Mouse (Mus musculus): ENCODE measurements around the gene Pafah1b1. TPM values are rescaled to one million over a fixed set of nuclear protein-coding genes. Genes with fewer than 3 reads are reported as not detected.

Pafah1b1 gene
- total RNA-seq (2021), result 100 to 1,000 TPM; 200 to 201 TPM
- long read RNA-seq, experiment 1, full-length matches to known transcripts, result 153 of 160 reads
- long read RNA-seq, experiment 1, partial matches to known transcripts, result 2 of 160 reads
- long read RNA-seq, experiment 1, other reads (novel, unspliced or antisense), result 5 of 160 reads
- long read RNA-seq, experiment 2, full-length matches to known transcripts, result 93 of 101 reads
- long read RNA-seq, experiment 2, partial matches to known transcripts, result 4 of 101 reads
- long read RNA-seq, experiment 2, other reads (novel, unspliced or antisense), result 4 of 101 reads

- intact Hi-C loops (cut with DNase I), result no loop called here
- peak; percentile 97 to 98 for DNase-seq
These were observed at the start of gene Pafah1b1 for GRCm38 (mm10) chr11:74724235-74724791. Gene Pafah1b1, minus strand, starts transcription at chr11:74724670.

DNA sequence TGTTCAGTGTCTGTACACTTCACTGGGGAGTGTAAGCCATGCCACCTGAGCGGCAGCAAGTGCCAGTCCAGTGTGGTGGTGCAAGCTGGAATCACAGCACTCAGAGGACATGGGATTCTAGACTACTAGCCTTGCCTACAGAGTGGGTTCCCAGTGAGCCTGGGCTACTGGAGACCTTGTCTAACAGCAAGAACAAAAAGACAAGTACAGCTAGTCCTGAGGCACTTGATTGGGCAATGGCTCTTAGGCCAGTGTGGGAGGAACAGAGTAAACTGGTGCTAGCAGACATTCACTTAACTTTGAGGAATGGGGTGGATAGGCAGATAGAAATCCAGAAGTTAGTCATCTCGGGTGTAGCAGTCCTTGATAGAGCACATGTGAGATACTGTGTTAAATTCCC is 47.9 kb upstream of the Pafah1b1 start:
- DNase-seq, result no peak
- intact Hi-C loops (cut with DNase I), result loop anchor here (5.0 kb wide), 1 partner anchor 135 kb away; no protein-coding TSS in a partner anchor

GRCm38 (mm10) chr11:74771650-74772049 is 47.2 kb upstream of the Pafah1b1 start:
- intact Hi-C loops (cut with DNase I), result loop anchor here (5.0 kb wide), 1 partner anchor 134 kb away; no protein-coding TSS in a partner anchor
- DNase-seq, result no peak

DNA sequence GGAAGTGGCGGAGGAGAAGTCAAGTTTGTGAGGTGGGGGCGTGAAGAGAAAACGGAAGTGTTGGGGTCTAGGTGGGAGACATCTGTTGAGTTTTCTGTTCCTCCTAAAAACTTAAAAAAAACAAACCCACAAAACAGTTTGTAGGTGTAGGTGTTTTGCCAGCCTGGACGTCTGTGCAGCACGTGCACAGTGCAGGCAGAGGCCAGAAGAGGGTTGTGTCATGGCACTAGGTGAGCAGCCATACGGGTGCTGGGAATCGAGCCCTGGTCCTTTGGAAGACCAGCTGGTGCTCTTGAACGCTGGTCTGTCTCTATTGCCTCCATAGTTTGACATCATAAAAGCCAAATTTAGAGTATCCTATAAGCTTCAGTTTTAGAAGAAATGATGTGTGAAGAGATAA is 46.8 kb upstream of the Pafah1b1 start:
- DNase-seq, result no peak
- intact Hi-C loops (cut with DNase I), result loop anchor here (5.0 kb wide), 1 partner anchor 134 kb away; no protein-coding TSS in a partner anchor

DNA sequence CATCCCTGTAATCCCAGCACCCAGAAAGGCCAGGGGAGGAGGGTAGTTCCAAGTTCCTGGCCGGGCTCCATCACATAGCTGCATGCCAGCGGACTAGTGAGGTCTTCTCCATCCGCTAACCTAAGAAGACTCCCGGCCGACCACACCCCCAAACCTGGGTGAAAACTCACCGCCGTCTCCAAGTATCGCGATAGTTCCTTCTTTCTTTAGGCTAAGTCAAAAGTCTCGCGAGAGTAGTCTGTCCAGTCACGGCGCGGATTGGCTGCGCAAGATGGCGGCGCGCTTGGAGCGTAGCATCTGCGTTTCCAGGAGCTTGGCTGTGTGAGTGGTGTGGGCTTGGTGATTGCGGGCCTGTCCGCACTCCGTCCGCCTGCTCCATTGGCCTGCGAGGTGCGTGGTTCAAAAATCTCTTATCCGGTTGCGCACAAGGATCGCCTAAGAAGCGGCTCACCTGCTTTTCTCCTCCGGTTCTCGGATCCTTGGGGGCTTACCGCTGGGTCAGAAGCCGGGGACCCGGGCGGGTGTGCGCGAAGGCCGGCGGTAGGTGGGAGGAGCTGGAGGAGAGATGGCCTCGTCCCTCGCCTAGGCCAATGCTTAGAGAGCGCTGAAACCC is 46.2 kb upstream of the Pafah1b1 start, which contains the start of gene Mettl16:
Mettl16 (plus strand) TSS at position 236 of the 613 bp plus-strand sequence.
- peak; percentile 88 to 93 for DNase-seq
- intact Hi-C loops (cut with DNase I), result loop anchor here (5.0 kb wide), 1 partner anchor 133 kb away; no protein-coding TSS in a partner anchor

DNA sequence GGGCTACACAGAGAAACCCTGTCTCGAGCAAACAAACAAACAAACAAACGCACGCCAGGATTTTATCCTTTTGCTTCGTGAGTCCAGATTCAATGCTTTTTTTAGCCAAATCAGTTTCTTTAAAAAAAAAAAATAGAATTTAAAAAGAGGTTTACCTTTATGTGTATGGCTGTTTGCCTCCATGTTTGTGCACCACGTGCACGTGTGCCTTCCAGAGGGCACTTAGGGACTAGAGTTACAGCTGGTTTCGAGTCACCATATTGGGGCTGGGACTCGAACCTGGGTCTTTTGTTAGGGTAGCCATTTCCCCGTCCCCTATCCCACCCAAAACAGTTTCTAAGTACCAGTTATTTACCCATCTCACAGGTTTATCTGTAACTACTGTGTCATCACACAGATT is 45.6 kb upstream of the Pafah1b1 start:
- intact Hi-C loops (cut with DNase I), result loop anchor here (5.0 kb wide), 1 partner anchor 133 kb away; no protein-coding TSS in a partner anchor
- no peak for DNase-seq

GRCm38 (mm10) chr11:74768045-74768444 is 43.6 kb upstream of the Pafah1b1 start:
- intact Hi-C loops (cut with DNase I), result no loop called here
- peak in 1 of 2 experiments; percentile 51 for DNase-seq

GRCm38 (mm10) chr11:74767469-74767868 is 43.0 kb upstream of the Pafah1b1 start:
- peak; percentile 14 to 43 for DNase-seq
- intact Hi-C loops (cut with DNase I), result no loop called here

DNA sequence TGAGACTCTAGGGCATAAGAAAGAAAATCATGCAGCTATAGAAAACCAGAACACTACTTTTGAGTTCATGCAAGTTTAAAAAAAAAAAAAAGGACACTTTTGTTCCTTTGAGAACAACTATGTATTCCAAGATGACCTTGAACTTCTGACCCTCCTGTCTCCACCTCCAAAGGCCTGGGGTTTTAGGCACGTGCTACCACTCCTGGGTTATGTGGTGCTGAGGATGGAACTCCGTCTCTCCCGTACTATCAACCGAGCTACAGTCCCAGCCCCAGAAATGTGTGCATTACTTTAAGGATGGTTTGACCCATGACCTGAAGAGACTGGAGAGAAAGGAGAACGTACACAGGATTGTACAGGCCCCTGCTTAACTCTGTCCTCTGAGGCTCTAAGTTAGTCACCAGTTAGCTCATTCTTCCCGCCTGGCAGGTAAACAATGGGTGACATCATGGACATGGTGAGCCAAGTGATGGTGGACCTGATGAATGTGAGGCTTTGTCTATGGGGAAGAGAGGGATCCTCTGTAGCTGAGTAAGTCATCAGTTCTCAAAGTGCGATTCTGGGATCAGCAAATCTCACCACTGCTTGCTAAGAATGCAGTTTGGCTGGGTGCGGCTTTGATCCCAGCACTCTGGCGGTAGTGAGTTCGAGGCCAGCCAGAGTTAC is 39.6 kb upstream of the Pafah1b1 start:
- DNase-seq, result no peak
- intact Hi-C loops (cut with DNase I), result no loop called here

GRCm38 (mm10) chr11:74761011-74761705 is 36.7 kb upstream of the Pafah1b1 start:
- no peak for DNase-seq
- intact Hi-C loops (cut with DNase I), result no loop called here

- DNase-seq, result peak; percentile 35 to 65
- intact Hi-C loops (cut with DNase I), result no loop called here
These were observed 32.2 kb upstream of the Pafah1b1 start for GRCm38 (mm10) chr11:74756631-74757030.

DNA sequence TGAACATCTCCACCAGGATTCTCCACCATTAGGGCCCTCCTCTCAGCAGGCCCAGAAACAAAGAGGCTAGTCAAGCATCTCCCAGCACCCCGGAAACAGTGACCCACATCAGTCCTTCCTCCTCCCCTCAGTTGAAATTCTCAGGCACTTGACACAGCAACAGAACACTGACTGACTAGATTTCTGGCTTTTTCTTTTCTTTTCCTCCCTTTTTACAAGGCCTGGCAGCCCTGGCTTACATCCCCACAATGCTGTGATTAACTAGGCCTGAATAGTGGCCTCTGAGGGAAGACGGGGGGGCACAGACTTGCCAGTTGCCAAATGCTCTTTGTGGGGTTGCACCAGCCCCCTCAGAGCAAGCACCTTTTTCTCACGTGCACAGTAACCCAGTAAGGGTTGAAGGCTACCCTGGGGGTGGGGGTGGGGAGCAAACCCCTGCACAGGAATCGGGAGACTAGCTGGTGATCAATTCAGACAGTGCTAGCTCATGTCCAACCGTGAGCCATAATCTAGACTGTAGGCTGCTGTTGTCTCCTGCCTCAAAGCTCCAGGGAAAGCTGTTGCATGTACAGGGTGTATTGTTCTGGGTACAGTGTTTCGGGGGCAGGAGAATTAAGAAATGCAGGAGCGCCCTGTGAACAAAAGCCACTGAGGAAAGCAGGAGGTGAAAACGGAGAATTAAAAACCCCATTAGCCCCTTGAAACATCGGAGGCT is 27.0 kb upstream of the Pafah1b1 start:
- intact Hi-C loops (cut with DNase I), result no loop called here
- DNase-seq, result no peak

GRCm38 (mm10) chr11:74750662-74751351 is 26.3 kb upstream of the Pafah1b1 start:
- intact Hi-C loops (cut with DNase I), result no loop called here
- DNase-seq, result no peak

GRCm38 (mm10) chr11:74749241-74749640 is 24.8 kb upstream of the Pafah1b1 start:
- intact Hi-C loops (cut with DNase I), result no loop called here
- DNase-seq, result no peak

DNA sequence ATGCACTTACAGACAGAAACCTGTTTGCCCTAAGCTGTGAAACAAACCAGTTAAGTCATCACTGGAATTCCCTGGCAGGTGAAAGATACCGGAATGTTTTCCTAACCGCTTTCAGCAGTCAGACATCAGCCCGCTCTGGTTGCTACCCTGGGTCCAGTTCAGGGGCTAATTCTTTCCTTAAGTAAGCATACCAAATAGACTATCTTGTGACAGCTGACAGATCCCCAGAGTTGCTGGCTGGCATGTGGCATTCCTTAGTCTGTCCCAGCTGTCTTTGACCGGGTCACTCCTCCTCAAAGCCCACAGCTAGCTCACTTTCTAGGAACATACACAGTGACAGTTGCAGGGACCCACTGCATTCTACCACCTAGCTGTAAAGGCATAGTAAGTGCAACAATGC is 23.6 kb upstream of the Pafah1b1 start:
- intact Hi-C loops (cut with DNase I), result no loop called here
- peak in 1 of 2 experiments; percentile 40 for DNase-seq

DNA sequence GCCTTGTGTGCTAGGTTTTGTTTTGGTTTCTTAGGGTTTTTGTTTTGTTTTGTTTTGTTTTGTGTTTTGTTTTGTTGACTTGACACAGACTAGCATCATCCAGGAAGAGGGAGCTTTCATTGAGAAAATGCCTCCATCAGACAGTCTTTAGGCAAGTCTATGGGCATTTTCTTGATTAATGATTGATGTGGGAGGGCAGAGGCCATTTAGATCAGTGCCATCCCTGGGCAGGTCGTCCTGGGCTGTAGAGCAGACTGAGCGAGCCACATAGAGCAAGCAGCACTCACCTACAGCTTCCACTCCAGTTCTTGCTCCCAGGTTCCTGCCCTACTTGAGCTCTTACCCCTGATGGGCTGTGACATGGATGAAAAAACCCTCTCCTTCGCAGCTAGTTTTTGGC is 13.4 kb upstream of the Pafah1b1 start:
- no peak for DNase-seq
- intact Hi-C loops (cut with DNase I), result no loop called here

DNA sequence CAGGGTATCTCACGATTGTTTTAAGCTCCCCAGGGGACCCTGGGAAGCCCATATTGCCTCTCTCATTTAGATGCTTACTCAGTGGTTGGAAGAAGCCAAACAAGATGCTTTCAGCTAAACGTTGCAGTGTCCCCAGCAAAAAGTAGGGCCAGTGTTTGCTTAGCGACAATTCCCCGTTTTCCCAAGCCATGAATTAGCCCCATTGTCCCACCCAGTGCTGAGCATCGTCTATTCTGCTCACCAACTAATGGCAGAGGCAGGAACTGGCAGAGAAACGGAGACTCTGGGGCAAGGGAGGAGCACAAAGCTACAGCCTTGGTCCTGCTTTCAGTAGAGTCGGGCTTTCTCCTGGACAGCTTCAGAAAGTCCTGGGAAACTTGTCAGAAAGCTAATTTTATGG is 10.4 kb upstream of the Pafah1b1 start:
- intact Hi-C loops (cut with DNase I), result no loop called here
- DNase-seq, result no peak

- intact Hi-C loops (cut with DNase I), result no loop called here
- peak; percentile 56 to 77 for DNase-seq
These were observed 711 bp upstream of the Pafah1b1 start for GRCm38 (mm10) chr11:74725181-74725580.
